Mouse (Mus musculus) WW6 (cell line): ENCODE measurements around the gene Spint1.

Experiments
- DNase-seq: peaks from one replicate; pipeline ENCODE4 v3.0.0-alpha.2; 2013; ENCODE audit warnings: low read depth, low spot score

Spint1 gene

DNA sequence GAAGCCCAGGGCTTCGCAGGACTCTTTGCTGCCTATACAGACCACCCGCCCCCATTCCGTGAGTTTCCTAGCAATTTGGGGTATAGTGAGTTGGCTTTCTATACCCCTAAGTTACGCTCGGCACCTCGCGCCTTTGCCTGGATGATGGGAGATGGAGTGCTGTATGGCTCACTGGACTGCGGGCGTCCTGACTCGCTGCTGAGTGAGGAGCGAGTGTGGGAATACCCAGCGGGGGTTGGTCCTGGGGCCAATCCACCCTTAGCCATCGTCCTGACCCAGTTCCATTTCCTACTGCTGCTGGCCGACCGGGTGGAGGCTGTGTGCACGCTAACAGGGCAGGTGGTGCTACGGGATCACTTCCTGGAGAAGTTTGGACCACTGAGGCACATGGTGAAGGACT is 56.1 kb downstream of the Spint1 start:
- no peak for DNase-seq

DNA sequence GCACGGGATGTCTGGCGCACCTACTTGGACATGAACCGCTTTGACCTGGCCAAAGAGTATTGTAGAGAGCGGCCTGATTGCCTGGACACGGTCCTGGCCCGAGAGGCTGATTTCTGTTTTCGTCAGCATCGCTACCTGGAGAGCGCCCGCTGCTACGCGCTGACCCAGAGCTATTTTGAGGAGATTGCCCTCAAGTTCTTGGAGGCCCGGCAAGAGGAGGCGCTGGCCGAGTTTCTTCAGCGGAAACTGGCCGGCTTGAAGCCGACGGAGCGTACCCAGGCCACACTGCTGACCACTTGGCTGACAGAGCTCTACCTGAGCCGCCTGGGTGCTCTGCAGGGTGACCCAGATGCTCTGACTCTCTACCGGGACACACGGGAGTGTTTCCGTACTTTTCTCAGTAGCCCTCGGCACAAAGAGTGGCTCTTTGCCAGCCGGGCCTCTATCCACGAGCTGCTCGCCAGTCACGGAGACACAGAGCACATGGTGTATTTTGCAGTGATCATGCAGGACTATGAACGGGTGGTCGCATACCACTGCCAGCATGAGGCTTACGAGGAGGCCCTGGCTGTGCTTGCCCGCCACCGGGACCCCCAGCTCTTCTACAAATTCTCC is 56.7 kb downstream of the Spint1 start:
- DNase-seq: no peak

DNA sequence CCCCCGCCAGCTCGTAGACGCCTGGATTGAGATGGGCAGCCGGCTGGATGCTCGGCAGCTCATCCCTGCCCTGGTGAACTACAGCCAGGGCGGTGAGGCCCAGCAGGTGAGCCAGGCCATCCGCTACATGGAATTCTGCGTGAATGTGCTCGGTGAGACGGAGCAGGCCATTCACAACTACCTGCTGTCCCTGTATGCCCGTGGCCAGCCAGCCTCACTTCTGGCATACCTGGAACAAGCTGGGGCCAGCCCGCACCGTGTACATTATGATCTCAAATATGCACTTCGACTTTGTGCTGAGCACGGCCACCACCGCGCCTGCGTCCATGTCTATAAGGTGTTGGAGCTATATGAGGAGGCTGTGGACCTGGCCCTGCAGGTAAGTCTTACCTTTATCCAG is 57.2 kb downstream of the Spint1 start:
- no peak for DNase-seq

GRCm38 (mm10) chr2:119296756-119297155 is 59.6 kb downstream of the Spint1 start:
- DNase-seq: no peak

GRCm38 (mm10) chr2:119297506-119297905 is 60.3 kb downstream of the Spint1 start:
- no peak for DNase-seq

- DNase-seq: no peak
Observed at GRCm38 (mm10) chr2:119298330-119298729, 61.2 kb downstream of the Spint1 start.

- DNase-seq: no peak
Observed at GRCm38 (mm10) chr2:119298839-119299238, 61.7 kb downstream of the Spint1 start.
